Mouse (Mus musculus) kidney, postnatal 14 days (tissue): ENCODE data around the gene Klk7.
A peak's percentile ranks its signal among the peaks of the same experiment; 100 is the strongest.

Experiments
- DNase-seq: peaks from one replicate; pipeline ENCODE4 v3.0.0; 2022; ENCODE audit warnings: mixed read lengths

Klk7 gene

DNA sequence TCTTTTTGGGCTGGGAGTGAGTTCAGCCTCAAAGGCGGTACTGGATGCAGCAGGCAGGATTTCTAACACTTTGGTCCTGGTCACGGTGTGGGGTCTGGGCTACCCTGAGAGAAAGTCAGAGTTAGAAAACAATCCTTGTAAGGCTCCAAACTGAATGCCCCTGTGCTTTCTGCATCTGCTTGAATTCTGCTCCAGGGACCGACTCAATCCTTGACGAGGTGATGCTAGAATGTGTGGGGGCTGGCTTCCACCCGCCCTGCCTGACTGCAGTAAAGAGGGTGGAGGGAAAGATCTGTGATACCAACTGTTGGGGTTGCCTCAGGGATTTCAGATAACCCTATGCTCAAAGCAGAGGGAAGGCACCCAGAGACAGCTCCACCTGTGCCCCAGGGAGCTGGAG, at the start of gene Klk7:
Gene Klk7, plus strand, starts transcription at position 301 of the 400 bp plus-strand sequence.
- no peak for DNase-seq

- no peak for DNase-seq
Measured at GRCm38 (mm10) chr7:43766484-43766883, 44.6 kb upstream of the Klk7 start.

DNA sequence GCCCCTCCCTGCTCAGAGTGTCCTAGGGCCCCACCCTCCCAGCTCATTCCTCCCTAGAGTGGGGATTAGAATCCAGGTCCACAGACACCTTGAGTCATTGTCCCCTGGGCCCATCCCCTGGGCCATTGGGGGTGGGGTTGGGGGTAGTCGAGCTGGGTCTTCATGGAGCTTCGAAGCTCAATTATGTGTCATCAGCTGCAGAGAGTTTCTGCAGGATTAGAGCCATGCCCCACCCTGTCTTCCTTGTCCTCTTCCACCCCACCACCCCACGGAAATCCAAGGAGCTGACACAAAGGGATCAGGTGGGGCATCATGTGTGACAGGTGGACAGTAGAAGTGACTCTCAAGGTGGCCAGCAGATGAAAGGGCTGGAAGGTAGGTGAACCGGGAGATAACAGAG, 42.5 kb upstream of the Klk7 start, which contains the start of gene Klk12:
Gene Klk12, plus strand, starts transcription at position 301 of the 400 bp plus-strand sequence.
- DNase-seq: no peak

GRCm38 (mm10) chr7:43769636-43770035, 41.5 kb upstream of the Klk7 start:
- no peak for DNase-seq

DNA sequence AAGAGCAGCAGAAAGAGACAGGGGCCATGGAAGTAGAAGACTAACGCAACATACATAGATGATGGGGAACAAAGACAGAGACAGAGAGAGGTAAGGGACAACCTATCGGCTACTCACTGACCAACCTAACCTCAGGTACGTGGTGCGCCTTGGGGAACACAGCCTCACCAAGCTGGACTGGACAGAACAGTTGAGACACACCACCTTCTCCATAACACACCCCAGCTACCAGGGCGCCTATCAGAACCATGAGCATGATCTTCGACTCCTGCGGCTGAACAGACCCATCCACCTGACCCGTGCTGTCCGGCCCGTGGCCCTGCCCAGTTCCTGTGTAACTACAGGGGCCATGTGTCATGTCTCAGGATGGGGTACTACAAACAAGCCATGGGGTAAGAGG, 40.4 kb upstream of the Klk7 start:
- no peak for DNase-seq

GRCm38 (mm10) chr7:43771916-43772315, 39.2 kb upstream of the Klk7 start:
- no peak for DNase-seq

DNA sequence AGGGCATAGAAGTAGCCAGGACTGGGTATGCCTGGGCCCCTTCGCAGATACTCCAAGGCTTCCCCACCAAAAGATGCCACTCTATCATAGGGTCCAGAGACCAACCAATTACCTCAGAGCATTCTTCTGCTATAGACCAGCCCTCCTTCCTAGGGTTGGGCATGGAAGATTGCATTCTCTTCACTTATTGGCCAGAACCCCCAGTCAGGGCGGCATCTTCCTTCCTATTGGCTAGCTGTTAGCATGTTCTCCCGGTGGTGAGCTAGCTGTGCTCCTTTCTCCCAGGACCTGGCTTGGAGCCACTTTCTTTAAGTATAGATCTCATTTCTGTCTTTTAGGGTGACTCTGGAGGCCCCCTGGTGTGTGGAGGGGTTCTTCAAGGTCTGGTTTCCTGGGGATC, 38.2 kb upstream of the Klk7 start:
- DNase-seq: no peak

DNA sequence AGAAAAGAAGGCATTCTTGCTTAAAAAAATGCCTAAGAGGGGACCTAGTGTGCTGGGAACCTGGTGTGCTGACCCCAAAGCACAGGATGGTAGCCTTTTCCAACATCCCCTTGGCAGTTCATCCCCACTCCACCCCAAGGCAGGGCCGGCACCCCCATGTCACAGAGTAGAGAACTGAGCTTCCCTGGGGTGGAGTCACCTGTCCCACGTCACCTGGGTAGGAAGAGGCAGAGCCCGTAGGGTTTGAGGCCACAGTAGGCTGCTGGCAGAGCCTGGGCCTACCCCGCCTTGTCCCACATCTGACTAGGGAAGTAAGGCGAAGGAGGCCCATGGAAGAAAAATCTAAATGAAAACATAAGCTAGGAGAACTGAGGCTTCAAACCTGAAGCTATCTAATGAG, 36.7 kb upstream of the Klk7 start, which contains the start of gene Klk11:
Gene Klk11, plus strand, starts transcription at position 241 of the 400 bp plus-strand sequence.
- no peak for DNase-seq

- DNase-seq: no peak
Measured at GRCm38 (mm10) chr7:43774802-43775201, 36.3 kb upstream of the Klk7 start.

- DNase-seq: no peak
Measured at GRCm38 (mm10) chr7:43775311-43776057, 35.6 kb upstream of the Klk7 start.

GRCm38 (mm10) chr7:43776506-43776905, 34.6 kb upstream of the Klk7 start:
- DNase-seq: no peak

DNA sequence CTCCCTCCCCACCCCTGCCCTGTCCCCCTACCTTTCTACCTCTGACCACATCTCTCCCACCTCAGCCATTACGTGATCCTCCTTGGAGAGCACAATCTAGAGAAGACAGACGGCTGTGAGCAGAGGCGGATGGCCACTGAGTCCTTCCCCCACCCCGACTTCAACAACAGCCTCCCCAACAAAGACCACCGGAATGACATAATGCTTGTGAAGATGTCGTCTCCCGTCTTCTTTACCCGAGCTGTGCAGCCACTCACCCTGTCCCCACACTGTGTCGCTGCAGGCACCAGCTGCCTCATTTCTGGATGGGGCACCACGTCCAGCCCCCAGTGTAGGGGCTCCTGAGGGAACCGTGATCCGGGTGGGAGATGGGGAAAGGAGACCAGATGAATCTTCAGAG, 33.7 kb upstream of the Klk7 start:
- no peak for DNase-seq

GRCm38 (mm10) chr7:43778176-43778970, 32.7 kb upstream of the Klk7 start:
- no peak for DNase-seq

- DNase-seq: no peak
Measured at GRCm38 (mm10) chr7:43780241-43780640, 30.9 kb upstream of the Klk7 start.

DNA sequence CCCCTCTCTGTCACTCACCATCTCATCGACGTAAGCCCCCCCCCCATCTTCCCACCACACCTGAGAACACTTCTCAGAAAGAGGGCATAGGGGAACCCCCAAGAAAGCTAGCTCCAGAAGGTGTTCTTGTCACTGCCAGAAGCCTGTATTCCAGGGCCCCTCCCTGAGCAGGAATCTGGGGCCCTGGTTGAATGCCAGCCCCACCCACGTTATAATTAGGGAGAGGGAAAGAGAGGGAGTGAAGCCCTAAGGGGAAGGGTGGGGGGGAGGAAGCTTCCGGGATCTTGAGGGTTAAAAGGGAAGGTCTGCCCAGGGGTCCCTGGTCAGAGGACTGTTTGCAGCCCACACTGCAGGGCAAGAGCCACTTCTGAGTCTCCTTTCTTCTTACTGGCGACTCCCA, 30.3 kb upstream of the Klk7 start, which contains the start of gene Klk10:
Gene Klk10, plus strand, starts transcription at position 290 of the 400 bp plus-strand sequence.
- no peak for DNase-seq

GRCm38 (mm10) chr7:43781541-43781940, 29.6 kb upstream of the Klk7 start:
- DNase-seq: no peak

GRCm38 (mm10) chr7:43782275-43783265, 28.5 kb upstream of the Klk7 start:
- DNase-seq: peak; percentile 83

DNA sequence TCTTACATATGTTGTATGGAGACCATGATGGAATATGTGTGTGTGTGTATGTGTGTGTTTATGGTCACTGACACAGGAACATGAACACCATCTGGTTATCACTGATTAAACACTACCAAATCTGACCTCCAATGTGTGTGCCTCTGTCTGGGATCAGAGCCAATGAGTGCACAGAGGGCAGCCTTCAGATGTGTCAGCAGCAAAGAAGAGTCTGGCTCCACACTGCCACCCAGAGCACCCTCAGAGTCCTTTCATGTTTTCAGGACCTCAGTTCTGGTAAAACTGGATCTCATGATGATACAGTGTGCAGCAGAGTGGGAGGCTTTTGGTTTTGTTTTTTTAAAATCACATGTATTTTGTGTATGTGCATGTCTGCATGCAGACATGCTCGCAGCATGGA, 25.8 kb upstream of the Klk7 start:
- peak; percentile 35 for DNase-seq

GRCm38 (mm10) chr7:43788096-43788495, 23.0 kb upstream of the Klk7 start:
- DNase-seq: no peak

GRCm38 (mm10) chr7:43789295-43789694, 21.8 kb upstream of the Klk7 start:
- no peak for DNase-seq

DNA sequence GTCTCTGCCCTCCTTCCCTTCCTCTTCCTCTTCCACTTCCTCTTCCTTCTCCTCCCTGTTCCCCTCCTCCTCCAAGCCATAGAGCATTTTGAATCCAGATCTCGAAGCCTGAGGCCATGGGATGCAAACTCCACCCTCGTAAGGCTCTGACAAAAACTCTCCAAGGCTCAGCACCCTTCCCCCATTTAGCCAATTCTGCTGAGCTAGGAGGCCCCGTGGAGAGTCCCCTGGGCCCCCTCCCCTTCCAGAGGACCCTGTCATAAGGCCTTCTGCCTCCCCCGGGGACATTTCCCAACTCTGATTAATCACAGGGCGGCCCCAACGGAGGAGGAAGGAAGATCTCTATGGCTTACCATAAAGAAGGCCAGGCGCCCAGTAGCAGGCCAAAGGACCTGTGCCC, 19.5 kb upstream of the Klk7 start, which contains the start of gene Klk9:
Gene Klk9, plus strand, starts transcription at position 301 of the 400 bp plus-strand sequence.
- no peak for DNase-seq

DNA sequence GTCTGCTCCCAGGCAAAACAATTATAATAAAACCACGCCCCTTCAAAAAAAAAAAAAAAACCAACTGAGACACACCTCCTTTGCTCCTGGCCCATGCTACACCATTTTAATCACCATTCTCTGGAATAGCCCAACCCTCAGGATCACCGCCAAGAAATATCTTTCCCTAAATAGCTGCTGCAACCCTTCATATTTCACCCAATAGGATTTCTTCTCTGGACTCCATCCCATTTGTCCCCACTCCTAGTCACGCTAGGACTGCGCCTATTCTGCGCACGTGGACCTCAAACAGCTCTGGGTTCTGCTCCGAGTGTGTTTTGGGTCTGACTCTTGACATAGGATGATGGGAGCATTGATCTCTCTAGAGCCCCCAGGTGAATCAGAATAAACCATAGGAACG, 14.7 kb upstream of the Klk7 start:
- no peak for DNase-seq

DNA sequence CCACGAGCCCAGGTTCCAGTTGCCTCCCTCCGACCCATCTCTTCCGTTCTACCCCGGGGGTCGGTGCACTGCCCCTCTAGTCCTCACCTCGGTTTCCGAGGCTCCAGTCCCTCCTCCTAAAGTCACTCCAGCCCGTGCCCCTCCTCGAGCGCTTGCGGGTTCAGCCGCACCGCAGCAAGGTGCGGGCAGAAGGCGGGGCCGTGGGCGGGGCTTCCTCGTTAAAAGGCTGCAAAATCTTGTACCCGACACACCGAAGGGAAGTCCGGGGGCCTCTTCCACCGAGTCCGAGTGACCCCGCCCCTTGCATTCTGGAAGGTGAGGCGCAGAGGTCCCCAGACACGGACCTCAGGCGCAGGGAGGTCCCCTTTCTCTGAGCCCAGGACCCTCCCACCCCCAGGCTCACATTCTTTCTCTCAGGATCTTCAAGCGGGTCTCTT, 13.7 kb upstream of the Klk7 start, which contains the start of gene Klk8:
Gene Klk8, plus strand, starts transcription at position 245 of the 437 bp plus-strand sequence.
- DNase-seq: peak; percentile 36
